Mouse (Mus musculus): Measurements from ENCODE around the gene Pfn3. TPM values are rescaled to one million over a fixed set of nuclear protein-coding genes. Genes with fewer than 3 reads are reported as not detected.

Gene Pfn3
- polyA plus RNA-seq, 1 experiment, result not detected

DNA sequence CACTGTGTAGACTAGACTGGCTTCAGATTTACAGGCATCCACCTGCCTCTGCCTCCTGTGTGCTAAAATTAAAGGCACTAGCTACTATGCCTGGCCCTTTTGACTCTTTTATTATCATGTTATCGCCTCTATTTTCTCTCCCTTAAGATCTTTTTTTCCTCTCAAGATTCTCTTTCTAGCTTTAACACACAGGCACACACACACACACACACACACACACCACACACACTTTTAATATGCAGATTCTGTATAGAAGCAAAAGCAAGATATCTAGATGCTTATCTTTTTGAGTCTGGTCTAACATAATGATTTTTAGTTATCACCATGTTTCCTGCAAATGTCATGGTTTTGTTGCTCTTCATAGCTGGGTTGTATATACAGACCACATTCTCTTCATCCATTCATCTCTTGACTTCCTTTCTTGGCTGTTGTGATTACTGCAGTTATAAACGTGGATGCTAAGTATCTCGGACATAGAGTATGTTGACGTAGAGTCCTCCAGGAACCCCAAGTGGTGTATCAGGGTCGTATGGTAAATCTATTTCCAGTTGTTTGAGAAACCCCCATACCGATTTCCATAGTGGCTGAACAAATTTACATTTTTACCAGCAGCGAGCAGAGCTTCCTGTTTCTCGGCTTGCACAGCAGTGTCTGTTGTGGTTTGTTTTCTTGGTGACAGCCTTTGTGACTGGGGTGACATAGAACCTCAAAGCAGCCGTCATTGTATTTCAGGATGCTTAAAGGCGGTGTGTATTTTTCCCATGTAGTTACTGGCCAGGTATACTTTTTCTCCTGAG lies 17.1 kb upstream of the Pfn3 start:
- DNase-seq (ENCODE audit: low read depth, low spot score), result no peak
- 62% methylated on average over 10 of the region's 10 CpGs for WGBS

- 43% methylated on average over 2 of the region's 2 CpGs for WGBS
- no peak for DNase-seq (ENCODE audit: low read depth, low spot score)
Observed at GRCm38 (mm10) chr13:55430566-55430965, 15.5 kb upstream of the Pfn3 start.

- 33% methylated on average over 12 of the region's 12 CpGs for WGBS
- no peak for DNase-seq (ENCODE audit: low read depth, low spot score)
Observed at GRCm38 (mm10) chr13:55429226-55429888, 14.3 kb upstream of the Pfn3 start.

GRCm38 (mm10) chr13:55426613-55427012 lies 11.6 kb upstream of the Pfn3 start, which contains the start of gene F12:
Gene F12, minus strand, starts transcription at chr13:55426793.
- 94% methylated on average over 10 of the region's 10 CpGs for WGBS
- DNase-seq (ENCODE audit: low read depth, low spot score), result no peak

DNA sequence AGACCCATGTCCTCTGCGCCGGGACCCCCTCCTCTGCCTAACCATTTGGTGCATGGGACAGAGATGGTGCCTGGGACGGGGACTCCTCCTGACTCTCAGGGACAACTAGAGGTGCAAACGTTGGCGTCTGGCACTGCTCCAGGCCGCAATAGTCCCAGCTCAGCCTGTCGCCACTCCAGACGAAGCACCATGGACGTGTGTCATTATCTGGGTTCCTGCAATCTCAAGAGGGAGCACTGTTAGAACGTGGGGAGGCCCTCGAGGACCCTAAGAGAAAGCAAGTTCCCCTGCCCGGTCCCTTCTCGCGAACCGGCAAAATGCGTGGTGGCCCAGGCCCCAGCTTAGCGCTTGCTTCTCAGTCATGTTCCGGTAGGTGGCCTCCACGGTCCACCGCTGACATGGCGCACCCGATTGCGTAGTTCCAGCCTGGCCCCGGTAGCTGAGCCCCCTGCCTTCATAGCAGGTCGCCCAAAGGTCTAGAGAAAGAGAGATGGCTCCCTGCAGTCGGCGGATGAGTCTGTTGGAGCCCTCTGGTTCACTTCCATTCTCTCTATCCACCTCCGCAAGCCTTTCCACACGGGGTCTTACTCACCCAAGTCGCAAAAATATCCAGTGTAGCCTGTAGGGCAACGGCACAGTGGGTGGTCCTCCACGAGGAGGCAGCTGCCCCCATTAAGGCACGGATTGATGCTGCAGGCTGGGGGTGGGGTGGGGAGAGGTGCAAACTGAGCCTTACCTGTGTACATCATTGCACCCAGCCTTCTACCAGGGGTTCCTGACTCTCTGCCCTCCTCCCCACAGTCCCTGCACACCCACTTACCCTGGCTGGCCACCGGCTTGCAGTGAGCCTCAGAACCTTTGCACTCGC lies 6.1 kb upstream of the Pfn3 start:
- WGBS, result 6% methylated on average over 35 of the region's 35 CpGs
- DNase-seq (ENCODE audit: low read depth, low spot score), result no peak

DNA sequence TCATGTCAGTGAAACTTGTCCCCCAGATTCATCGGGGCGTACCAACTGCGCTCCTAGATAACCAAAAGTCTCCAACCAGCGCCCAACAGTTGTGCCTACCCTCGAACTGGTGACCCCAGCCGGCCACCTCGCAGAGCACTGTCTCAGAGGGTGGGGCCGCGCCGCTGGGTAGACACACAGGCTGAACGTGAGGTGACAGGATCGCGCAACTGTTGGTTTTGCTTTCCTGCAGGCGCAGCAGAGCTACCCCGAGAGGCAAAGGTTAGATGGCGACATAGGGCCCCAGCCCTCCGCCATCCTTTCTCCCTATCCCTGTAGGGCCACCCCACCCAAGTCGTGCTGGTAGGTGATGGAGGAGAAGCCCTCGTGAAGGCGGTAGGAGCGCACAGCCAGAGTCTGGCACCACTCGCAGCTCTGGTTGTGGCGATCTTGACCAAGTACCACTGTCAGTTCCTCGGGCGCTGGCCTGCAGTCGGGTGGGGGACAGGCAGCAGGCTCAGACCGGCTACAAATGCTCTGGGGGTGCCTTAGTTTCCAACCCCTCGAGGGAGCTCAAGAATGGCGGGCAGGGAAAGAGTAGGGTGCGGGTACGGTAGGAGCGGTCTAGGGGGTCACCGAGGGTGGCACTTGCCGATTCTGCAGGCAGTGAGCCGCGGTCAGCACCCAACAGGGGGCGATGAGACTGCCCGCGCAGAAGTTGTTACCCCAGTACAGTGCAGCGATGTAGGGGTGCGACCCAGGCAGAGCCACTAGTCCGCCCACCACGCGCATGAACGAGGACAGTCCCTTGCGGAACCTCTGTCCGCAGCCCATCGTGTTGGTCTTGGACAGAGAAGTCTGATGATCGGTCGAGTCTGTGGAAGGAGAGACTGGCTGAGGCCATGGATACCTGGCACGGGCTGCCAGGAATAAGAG lies 5.2 kb upstream of the Pfn3 start:
- 24% methylated on average over 51 of the region's 51 CpGs for WGBS
- DNase-seq (ENCODE audit: low read depth, low spot score), result no peak

GRCm38 (mm10) chr13:55419142-55419541 lies 4.1 kb upstream of the Pfn3 start:
- no peak for DNase-seq (ENCODE audit: low read depth, low spot score)
- WGBS, result 66% methylated on average over 5 of the region's 5 CpGs

- DNase-seq (ENCODE audit: low read depth, low spot score), result peak; percentile 55
- 7% methylated on average over 12 of the region's 12 CpGs for WGBS
Observed at GRCm38 (mm10) chr13:55418004-55418403, 3.0 kb upstream of the Pfn3 start.

GRCm38 (mm10) chr13:55413333-55413732 lies 1.7 kb downstream of the Pfn3 start:
- WGBS, result 52% methylated on average over 12 of the region's 12 CpGs
- no peak for DNase-seq (ENCODE audit: low read depth, low spot score)

DNA sequence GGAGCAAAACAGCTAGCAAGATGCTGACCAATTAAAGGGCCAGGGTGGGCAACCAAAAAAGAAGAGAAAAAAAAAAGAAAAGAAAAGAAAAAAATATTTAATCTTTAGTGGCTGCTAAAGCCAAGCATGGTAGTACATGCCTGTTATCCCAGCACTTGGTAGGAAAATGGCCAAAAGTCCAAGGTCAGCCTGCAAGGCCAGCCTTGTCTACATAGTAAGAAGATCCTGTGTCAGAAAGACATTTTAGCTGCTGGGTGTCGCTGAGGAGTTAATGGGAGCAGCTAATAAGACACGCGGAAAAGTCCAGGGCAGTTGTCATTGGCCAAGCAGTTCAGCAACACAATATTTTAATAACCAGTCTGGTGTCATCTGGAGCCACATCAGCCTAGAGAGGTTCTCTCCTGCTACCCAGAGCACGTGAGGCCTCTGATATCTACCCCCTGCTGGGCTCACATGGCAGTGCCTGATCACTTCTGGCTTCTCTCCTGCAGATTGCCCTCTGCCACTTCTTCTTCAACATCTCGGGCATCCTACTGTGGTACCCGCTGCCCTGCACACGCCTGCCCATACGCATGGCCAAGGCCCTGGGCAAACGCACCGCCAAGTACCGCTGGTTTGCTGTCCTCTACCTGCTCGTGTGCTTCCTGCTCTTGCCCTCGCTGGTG lies 2.3 kb downstream of the Pfn3 start:
- WGBS, result 69% methylated on average over 13 of the region's 13 CpGs
- no peak for DNase-seq (ENCODE audit: low read depth, low spot score)

GRCm38 (mm10) chr13:55411826-55412225 lies 3.2 kb downstream of the Pfn3 start:
- DNase-seq (ENCODE audit: low read depth, low spot score), result no peak
- 67% methylated on average over 7 of the region's 7 CpGs for WGBS

DNA sequence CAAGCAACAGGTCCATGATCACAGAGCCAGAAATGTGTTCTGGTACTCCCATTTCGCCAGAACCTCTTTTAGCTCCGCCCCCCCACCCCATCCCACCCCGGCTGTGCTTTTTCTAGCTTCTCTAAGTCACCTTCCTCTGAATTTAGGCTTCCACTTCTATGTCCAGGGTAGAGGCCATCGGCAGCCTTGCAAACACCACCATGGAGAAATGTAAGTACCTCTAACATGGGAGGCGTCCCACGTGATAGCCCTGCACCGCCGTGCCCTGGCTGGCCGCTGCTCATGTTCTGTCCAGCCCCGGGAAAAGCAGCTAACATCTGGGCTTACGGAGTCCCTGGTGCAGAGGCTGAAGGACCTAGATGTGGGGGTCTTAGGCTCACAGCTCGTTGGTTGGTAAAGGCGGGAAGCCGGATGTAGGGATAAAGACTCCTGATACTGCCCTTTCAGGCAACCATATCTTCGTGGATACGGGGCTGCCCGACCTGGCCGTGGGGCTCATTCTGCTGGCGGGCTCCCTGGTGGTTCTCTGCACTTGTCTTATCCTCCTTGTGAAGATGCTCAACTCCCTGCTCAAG lies 6.4 kb downstream of the Pfn3 start:
- 82% methylated on average over 19 of the region's 19 CpGs for WGBS
- no peak for DNase-seq (ENCODE audit: low read depth, low spot score)

GRCm38 (mm10) chr13:55407341-55407740 lies 7.7 kb downstream of the Pfn3 start:
- 49% methylated on average over 4 of the region's 4 CpGs for WGBS
- no peak for DNase-seq (ENCODE audit: low read depth, low spot score)

- no peak for DNase-seq (ENCODE audit: low read depth, low spot score)
- WGBS, result 59% methylated on average over 13 of the region's 13 CpGs
Observed at GRCm38 (mm10) chr13:55405783-55406390, 9.1 kb downstream of the Pfn3 start.

DNA sequence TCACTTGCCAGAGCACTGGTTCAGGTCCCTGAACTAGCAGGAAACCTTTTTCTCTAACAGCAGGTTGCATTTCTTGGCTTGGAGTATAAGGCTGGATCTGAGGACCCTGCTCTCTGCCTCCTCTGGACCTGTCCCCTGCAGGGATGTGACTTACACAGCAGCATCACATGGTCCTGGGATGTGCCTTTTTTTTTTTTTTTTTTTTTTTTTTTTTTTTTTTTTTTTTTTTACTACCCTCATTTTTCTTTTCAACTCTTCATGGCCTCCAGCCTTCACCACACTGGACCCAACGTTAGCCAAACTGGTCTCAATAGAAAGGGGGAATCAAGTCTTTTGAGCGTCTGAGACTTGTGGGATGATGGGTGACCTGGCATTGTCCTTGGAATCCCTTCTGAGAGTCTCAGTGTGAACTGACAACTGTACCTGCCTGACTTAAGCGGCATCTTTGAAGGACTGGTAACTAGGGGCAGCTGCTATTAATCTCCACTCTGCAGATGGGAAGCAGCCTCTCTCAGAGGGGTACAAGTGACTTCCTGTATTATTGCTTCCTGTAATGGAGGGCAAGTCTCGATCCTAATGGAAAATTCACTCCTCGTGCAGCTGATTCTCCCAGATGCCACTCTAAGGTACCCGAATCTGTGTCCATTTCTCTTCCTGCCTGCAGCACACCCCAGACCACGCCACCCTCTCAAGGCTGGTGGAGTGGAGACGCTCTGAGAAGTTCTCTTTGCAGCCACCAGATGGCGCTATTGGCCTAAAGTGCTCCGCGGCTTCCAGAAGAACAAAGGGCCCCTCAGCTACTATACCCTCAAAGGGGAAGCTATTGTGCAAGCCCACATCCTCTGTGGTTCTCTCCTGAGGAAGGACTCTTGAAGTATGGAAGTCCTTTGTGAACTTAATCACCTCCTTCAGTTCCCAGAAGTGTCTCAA lies 9.9 kb downstream of the Pfn3 start:
- DNase-seq (ENCODE audit: low read depth, low spot score), result no peak
- 10% methylated on average over 11 of the region's 11 CpGs for WGBS

DNA sequence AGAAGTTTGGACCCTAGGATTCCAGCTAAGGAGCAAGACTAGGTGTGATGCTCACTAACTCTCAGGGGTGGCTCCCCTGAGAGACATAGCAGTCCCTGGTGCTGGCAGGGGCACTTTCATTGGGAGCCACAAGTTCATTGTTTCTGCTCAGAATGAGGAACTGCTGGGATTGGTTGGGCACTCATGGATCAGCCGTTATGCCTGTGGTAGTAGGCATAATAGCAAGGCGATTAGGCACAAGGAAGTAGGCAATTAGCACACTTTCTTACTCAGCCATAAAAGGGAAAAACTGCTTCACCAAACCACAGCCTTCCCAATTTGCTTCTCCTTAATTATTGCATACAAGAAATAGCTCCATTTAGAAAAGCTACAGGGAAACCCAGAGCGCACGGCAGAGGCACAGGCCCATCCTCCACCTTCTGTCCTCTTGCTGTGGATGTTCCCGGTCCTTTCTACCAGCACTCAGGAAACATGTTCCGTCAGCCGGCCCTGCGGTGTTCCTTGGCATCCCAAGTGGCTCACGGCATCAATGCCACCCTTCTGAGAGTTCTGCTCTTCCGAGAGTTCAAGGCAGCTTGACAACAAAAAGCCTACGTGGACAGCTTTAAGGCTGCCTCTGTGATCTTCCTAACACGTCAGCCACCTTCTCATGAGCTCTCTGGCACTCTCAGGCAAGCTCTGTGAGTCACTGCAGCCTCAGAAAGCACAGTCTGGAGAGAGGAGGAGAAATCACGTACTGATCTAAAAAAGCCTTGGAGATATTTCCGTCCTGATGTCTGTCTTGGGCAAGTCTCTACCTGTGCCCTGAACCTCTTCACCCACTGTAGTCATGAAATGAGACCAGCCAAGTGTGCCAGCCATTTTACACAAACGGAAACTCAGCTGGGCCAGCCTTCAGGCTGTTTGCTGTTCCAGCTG lies 10.8 kb downstream of the Pfn3 start:
- 62% methylated on average over 15 of the region's 15 CpGs for WGBS
- no peak for DNase-seq (ENCODE audit: low read depth, low spot score)
